Mouse (Mus musculus) regulatory T cell (primary cell): ENCODE results near the gene Carnmt1.

ENCODE experiments used
- in situ Hi-C: fragments of 300-600 bp; cut with MboI, MseI; formaldehyde crosslinking; loops from one replicate; pipeline ENCODE4 v1.15.1; 2025; ENCODE audit warnings: high pct_unique_total_duplicates

Gene Carnmt1

GRCm38 (mm10) chr19:18712153-18712865 lies 41.7 kb downstream of the Carnmt1 start:
- in situ Hi-C loops: loop anchor here (5.0 kb wide), 2 partner anchors 35 to 40 kb away; partner anchors contain the start of genes Carnmt1 and Trpm6

DNA sequence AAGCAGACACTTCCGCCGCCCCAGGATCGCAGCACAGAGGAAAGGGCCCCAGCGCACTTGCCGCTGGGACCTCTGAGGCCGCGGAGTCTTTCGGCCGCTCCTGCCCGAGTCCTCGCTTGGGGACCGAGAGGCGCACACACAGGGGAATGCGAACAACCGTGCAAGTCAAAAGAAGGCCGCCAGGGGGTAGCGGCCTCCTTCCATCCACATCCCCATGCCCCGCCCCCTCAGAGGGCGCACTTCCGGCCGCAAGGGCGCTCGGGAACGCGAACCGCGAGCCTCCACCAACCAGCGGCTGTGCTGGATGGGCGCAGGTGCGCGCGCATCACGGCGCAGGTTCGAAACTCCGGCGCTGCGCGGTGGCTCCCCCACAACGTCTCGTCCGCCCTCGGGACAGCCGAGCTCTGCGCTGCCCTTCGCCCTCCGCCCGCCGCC lies 42.3 kb downstream of the Carnmt1 start, which contains the start of gene D030056L22Rik:
Gene D030056L22Rik (plus strand): TSS at position 328 of the 435 bp plus-strand sequence.
- in situ Hi-C loops: loop anchor here (5.0 kb wide), 2 partner anchors 34 to 41 kb away; partner anchors contain the start of genes Carnmt1 and Trpm6

DNA sequence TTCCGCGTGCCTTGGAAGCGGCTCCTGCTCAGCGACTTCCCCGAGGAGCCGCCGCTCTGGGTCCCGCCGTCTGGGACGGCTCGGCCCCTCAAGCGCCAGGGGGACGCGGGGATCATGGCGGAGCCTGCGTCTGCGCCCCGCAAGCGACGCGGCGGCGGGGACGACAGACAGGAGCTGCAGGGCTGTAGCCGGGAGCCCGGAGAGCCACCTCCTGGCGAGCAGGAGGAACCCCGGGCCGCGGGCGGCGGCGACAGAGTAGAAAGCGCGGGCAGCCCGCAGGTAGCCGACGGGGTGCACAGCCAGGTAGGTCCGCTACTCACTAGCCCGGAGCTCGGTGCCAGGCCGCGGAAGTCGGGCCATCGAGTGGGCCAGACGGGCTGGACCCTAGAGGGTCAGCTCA lies 42.8 kb downstream of the Carnmt1 start:
- in situ Hi-C loops: loop anchor here (5.0 kb wide), 2 partner anchors 34 to 41 kb away; partner anchors contain the start of genes Carnmt1 and Trpm6

DNA sequence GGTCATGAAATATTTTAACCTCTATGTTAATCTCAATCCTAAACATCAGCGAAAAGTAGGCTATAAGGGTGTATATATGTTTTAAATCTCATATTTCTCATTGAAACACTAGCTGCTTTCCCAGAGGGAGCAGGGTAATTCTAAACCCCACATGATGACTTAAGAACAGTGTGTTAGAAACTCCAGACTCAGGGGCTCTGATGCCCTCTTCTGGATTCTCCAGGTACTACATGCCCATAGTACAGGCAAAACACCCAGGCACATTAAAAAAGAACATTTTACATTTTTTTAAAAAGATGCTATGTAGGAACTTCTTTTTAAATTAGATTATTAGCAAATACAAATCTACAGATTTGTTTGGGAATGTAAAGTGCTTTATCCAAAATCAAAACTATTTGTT lies 45.8 kb downstream of the Carnmt1 start:
- in situ Hi-C loops: no loop called here

GRCm38 (mm10) chr19:18720337-18720736 lies 49.8 kb downstream of the Carnmt1 start:
- in situ Hi-C loops: loop anchor here (10.0 kb wide), 1 partner anchor 114 kb away; no protein-coding TSS in a partner anchor

GRCm38 (mm10) chr19:18725186-18725585 lies 54.6 kb downstream of the Carnmt1 start:
- in situ Hi-C loops: loop anchor here (10.0 kb wide), 1 partner anchor 110 kb away; no protein-coding TSS in a partner anchor

GRCm38 (mm10) chr19:18730255-18730654 lies 59.7 kb downstream of the Carnmt1 start:
- in situ Hi-C loops: no loop called here

- in situ Hi-C loops: no loop called here
These were observed 60.5 kb downstream of the Carnmt1 start for GRCm38 (mm10) chr19:18731077-18731476.

DNA sequence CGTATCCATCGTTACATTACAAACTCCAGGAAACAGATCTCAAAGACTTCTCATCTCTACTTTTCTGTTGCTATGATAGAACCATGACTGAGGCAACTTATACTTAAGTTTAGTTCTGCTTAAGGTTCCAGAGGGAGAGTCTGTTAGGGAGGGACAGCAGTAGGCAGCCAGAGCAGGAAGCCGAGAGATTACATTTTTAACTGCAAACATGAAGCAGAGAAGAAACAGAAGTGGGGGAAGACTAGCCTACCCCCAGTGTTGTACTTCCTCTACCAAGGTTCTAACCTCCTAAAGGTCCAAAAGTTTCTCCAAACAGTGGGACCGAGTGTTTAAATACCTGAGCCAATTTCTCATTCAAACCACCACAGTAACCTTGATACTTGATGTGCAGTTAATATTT lies 65.3 kb downstream of the Carnmt1 start:
- in situ Hi-C loops: no loop called here

DNA sequence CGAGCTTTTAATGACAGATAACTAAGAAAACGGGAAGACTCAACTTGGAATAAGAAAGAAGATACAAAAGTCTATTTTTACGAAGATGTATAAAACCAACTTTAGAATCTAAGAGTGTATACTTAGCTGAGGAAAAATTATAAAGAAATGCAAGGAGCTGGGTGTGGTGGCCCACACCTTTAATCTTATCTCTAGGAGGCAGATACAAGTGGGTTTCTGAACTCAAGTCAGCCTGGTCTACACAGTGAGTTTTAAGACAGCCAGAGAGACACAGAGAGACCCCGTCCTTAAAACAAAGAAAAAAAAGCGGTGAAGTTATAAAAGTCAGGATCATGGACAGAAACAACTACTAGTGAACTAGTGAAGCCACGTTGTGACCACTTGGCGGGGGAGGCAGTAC lies 68.6 kb downstream of the Carnmt1 start:
- in situ Hi-C loops: no loop called here

GRCm38 (mm10) chr19:18743946-18744345 lies 73.4 kb downstream of the Carnmt1 start:
- in situ Hi-C loops: no loop called here

DNA sequence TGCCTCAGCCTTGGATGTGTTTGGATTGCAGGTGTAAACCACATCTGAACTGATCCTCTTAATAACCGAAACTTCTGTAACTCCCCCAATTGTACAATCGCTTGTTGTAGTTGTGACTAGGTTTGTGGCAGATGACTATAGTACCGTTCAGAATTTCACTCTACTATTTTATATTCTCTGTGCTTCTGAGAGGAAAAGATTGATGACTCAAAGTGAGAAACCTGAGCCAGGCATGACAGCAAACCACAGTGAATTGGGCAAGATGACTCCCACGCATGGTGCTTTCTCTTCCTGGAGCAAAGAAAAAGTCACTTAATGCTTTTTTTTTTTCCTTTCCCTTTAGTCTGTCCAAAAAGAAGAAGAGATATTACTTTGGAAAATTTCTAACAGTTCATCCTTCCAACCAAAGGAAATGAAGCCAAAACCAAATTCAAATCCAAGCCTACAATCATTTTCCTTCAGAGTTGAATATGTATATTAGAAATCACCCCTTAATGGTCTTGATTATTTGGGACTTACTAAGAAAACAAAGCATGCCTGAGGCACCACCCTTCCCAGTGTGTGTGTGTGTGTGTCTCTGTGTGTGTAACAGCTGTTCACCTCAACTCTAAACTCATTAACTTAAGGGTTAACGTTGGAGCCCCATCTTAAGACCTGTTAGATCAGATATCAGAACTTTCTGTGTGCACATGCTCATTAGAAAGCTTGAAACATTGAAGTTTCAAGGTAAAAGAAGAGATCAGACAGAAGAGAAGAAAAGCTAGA lies 76.2 kb downstream of the Carnmt1 start:
- in situ Hi-C loops: loop anchor here (5.0 kb wide), 1 partner anchor 34 kb away; the partner anchor contains the start of gene D030056L22Rik

- in situ Hi-C loops: loop anchor here (5.0 kb wide), 1 partner anchor 35 kb away; the partner anchor contains the start of gene D030056L22Rik
These were observed 76.8 kb downstream of the Carnmt1 start for GRCm38 (mm10) chr19:18747379-18747778.

DNA sequence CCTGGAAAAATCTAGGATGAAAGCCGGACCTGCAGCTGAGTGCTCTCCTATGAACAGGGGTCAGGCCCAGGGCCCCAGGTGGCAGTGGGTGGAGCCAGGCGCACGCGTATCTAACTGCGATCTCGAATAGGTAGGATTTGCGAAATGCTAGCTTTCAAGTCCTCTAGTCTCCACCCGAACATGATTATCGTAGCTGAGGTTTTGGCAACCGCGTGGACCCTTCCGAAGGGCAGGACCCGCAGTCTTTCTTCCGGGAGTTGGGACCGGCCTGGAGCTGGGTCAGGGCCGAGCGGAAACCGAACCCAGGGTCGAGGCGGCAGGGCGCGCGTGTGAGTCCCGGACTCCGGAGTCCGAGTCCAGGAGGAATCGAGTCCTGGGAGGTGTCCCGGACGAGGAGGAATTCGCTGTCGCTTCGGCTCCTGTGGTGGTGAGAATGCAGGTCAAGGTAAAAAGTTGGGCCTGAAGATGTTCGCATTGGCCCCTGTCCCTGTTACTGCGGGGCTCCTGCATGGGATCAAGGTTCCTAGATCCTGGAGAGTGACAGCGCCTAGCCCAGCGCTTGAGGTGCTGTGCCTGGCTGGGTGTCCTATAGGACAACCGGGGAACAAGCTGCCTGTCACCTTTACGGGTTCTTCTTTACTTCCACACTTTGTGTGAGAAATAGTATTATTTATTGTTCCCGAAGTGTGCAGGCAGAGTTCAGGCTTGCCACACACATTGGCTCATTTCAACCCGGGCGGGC lies 79.2 kb downstream of the Carnmt1 start, which contains the start of gene Trpm6:
Gene Trpm6 (plus strand): TSS at position 386 of the 742 bp plus-strand sequence.
- in situ Hi-C loops: loop anchor here (5.0 kb wide), 1 partner anchor 37 kb away; the partner anchor contains the start of gene D030056L22Rik
